Mouse (Mus musculus) adrenal gland, postnatal 14 days (tissue): ENCODE results near the gene Dab1. TPM values are rescaled to one million over a fixed set of nuclear protein-coding genes. Genes with fewer than 3 reads are reported as not detected.
A peak's percentile ranks its signal among the peaks of the same experiment; 100 is the strongest.

Experiments used
- DNase-seq: peaks from one replicate; pipeline ENCODE4 v3.0.0; 2021; ENCODE audit warnings: mixed read lengths
- long read RNA-seq, 2 experiments: library from polyadenylated mRNA; stranded (forward); transcript quantifications; one replicate each; pipeline ENCODE4 v2.0.0; 2021
- total RNA-seq: library from RNA; stranded (reverse); gene quantifications from 2 replicates; pipeline ENCODE4 v1.2.3, GENCODE M21; 2021

The Dab1 gene
- 0.37 and 1.7 TPM in 2 replicates for total RNA-seq
- long read RNA-seq, experiment 1, result 0 reads
- long read RNA-seq, experiment 2, result 0 reads

- peak; percentile 30 for DNase-seq
These were observed at the start of gene Dab1 for GRCm38 (mm10) chr4:103619321-103619945. TSS of gene Dab1 (plus strand) at chr4:103619359.

GRCm38 (mm10) chr4:103571721-103572352, 47.3 kb upstream of the Dab1 start:
- peak; percentile 60 for DNase-seq

- DNase-seq, result no peak
These were observed 43.6 kb upstream of the Dab1 start for GRCm38 (mm10) chr4:103575556-103575955.

- DNase-seq, result no peak
These were observed 42.9 kb upstream of the Dab1 start for GRCm38 (mm10) chr4:103576305-103576704.

DNA sequence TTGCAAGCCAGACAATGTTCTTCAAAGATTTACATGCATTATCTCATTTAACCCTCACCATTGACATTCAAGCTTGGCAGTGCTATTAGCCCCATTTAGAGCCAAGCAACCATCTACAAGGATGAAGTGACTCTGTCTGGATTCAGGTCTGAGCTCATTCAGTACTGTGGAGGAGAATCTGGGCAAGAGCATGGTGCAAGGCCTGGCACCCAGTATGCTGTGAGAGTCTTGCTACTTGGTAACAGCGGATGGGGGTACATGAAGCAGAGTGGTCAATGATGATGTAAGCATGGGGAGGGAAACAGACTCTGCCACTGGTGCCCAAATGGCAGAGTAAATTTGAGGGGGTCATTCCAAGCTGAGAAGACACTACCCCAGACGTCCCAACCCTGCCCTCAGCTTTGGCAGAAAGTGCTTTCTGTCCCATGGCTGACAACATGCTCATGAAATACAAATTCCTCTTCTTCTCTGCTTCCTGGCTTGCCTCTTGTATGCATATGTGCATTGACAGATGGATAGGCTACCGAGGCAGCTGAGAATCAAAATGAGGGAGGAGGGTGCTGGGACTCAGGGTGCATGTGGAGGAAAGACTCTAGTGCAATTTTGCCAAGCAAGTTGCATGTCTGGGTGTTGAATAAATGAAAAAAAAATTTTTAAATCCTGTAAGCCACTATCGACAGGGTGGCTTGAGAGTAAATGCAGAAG, 41.9 kb upstream of the Dab1 start:
- DNase-seq, result no peak

DNA sequence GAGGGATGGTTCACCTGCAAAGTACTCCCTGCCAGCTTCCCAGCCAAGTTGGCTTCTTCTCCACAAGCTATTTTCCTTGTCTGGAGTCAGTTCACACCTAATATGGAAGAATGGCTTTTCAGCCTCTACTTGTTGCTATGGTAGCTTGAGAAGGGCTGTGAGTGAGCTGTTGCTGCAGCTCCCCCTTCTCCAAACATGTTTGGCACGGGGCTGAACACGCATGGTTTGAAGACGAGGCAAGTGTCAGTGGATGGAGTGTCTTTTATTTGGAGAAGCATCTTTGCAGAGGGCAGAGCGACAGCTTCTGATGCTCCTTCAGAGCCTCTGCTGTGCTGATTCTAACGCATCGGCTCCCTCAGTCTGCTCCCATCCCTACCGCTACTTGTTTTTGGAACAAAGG, 41.3 kb upstream of the Dab1 start:
- DNase-seq, result no peak

- no peak for DNase-seq
These were observed 39.1 kb upstream of the Dab1 start for GRCm38 (mm10) chr4:103580021-103580420.

- peak; percentile 84 for DNase-seq
These were observed 4.1 kb upstream of the Dab1 start for GRCm38 (mm10) chr4:103615011-103615410.

- peak; percentile 47 for DNase-seq
These were observed 800 bp downstream of the Dab1 start for GRCm38 (mm10) chr4:103619946-103620371.

GRCm38 (mm10) chr4:103620590-103621155, 1.5 kb downstream of the Dab1 start:
- no peak for DNase-seq

GRCm38 (mm10) chr4:103621586-103621985, 2.4 kb downstream of the Dab1 start:
- DNase-seq, result no peak

GRCm38 (mm10) chr4:103630177-103630576, 11.0 kb downstream of the Dab1 start:
- no peak for DNase-seq

GRCm38 (mm10) chr4:103636168-103636776, 17.1 kb downstream of the Dab1 start:
- DNase-seq, result no peak

- no peak for DNase-seq
These were observed 29.2 kb downstream of the Dab1 start for GRCm38 (mm10) chr4:103648209-103648896.

GRCm38 (mm10) chr4:103655740-103656139, 36.6 kb downstream of the Dab1 start:
- no peak for DNase-seq

- no peak for DNase-seq
These were observed 42.2 kb downstream of the Dab1 start for GRCm38 (mm10) chr4:103661386-103661785.

DNA sequence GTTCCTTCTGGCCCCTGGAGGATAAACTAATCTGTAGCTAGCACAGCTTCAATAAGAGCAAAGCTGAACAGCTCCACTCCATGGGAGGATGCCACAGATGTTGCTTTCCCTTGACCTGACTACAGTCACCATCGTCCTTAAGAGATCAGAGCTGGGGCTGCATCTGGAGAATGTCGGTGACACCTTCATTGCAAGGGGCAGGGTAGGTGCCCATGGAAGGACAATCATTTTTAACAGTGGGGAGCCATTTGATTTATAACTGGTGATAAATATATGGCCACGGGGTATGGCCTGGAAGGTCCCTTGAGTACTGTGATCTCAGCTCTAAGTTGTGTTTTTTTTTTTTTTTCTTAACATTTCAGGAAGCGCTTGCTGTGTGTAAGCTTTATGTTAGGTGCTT, 48.3 kb downstream of the Dab1 start:
- no peak for DNase-seq

DNA sequence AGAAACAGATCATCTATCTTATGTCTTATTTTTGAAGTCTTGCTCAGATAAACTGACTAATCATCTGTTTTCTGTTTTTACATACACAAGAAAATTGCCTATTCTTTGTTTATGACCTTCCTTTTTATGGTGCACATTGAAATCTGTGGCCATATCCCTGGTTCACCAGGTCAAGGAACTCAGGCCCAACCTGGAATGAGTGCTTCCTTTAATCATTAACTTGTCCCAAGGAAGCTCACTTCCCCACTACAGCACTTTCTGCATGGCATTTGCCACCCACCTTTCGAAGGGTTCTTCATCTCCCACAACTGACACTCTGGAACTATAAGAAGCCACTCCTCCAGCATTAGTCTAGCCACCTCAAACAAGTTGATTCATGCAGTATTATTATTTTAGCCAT, 58.0 kb downstream of the Dab1 start:
- no peak for DNase-seq

DNA sequence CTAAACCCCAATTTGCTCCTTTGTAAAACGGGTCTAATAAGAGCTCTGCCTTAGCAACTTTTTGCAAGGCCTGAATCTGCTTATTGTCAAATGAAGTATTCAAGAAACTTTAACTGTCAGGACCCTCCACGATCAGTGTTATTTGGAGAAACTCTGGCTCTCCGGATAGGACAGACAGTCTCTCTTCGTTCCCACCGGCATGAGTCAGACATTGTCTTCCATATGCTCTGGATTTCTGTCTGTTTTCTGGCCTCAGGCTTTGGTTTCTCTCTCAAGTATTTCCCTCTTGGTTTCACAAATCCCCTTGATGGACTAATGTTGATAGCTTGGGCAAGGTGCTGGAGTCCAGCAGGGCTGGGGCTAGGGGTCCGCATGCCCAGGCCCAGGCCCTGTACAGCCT, 59.3 kb downstream of the Dab1 start:
- DNase-seq, result no peak

GRCm38 (mm10) chr4:103685136-103685535, 66.0 kb downstream of the Dab1 start:
- no peak for DNase-seq

GRCm38 (mm10) chr4:103691717-103692116, 72.6 kb downstream of the Dab1 start:
- DNase-seq, result no peak

- DNase-seq, result no peak
These were observed 80.6 kb downstream of the Dab1 start for GRCm38 (mm10) chr4:103699755-103700154.
